Mouse (Mus musculus): Measurements from ENCODE around the gene Sik3.

The Sik3 gene

DNA sequence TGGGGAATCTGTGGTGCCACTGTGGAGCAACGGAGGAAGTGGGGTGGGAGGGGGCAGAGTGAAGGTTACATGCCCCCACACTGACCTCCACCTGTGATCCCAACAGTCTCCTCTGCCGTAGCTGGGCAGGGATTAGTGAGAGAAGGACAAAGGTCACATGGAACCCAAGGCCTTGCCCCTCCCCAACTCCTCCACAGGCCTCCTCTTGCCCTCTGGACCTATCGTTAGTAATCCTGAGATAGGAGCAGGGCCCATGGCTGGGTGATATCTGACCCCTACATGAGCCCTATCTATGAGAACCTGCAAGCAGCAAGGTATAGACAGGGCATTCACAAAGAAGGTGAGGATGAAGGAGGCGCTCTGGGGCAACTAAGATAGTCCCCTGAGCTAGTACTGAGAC lies 223.0 kb downstream of the Sik3 start:
- no peak for DNase-seq

- no peak for DNase-seq
Observed at GRCm38 (mm10) chr9:46238850-46239249, 226.2 kb downstream of the Sik3 start.

DNA sequence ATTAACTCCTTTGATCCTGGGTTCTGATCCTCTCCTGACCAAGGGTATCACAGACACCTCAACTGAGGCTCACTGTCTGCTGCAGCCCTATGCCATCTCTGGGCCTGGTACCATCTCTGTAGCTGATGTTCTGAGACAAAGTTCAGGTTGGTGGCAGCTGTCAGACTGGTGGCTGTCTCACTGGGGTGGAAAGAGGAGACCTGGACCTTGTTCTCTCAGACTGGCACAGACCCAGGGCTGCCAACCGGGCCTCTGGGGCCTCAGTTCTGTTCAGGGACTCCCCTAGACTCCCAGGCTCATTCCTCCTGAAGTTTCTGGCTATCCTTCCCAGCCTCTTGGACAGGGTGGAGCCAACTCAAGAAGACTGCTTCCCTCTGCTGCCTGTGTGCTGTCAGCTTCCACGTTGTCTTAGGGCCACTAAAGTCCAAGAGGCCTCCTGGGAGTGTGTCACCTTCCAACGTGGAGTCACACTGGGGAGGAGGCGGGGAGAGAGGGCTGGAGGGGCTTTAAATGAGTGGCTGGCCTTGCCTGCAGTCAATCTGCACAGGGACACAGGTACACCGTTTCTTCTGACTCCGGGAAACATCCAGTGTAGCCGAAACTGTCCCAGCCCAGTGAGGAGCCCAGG lies 228.0 kb downstream of the Sik3 start, which contains the start of gene Apoa4:
Gene Apoa4, plus strand, starts transcription at position 171 of the 628 bp plus-strand sequence.
- no peak for DNase-seq

- DNase-seq = no peak
Observed at GRCm38 (mm10) chr9:46241818-46242217, 229.2 kb downstream of the Sik3 start.

DNA sequence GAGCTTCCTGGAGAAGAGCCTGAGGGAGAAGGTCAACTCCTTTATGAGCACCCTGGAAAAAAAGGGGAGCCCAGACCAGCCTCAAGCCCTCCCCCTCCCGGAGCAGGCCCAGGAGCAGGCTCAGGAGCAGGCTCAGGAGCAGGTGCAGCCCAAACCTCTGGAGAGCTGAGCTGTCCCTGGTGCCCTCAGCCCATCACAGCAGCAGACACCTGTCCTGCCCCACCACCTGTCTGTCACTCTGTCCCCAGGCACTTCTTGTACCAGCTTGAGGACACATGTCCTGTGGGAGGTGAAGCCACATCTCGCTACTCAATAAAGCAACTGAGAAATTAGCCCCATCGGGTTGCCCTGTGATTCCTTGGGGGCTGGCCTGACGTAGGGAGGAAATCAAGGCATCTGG lies 230.5 kb downstream of the Sik3 start:
- DNase-seq = no peak

- DNase-seq = no peak
Observed at GRCm38 (mm10) chr9:46243584-46243983, 231.0 kb downstream of the Sik3 start.

DNA sequence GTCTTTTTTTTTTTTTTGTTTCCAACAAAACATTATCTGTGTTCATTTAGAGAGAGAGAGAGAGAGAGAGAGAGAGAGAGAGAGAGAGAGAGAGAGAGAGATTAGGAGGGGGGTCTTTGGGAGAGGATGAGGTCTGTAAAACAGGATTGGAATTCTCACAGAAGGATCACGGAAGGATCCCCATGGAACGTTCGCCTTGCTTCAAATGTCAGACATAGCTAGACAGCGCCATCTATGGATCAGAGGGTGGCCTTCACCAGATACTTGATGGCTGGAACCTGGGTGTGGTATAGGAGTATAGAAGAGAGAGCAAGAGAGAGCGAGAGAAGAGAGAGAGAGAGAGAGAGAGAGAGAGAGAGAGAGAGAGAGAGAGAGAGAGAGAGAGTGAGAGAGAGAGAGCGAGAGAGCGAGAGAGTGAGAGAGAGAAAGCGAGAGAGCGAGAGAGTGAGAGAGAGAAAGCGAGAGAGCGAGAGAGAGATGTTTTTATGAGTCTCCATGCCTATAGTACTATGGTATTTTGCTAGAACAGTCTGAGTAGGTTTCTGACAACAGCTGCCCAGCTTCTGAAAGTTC lies 234.2 kb downstream of the Sik3 start:
- DNase-seq = peak; percentile 44 to 49

DNA sequence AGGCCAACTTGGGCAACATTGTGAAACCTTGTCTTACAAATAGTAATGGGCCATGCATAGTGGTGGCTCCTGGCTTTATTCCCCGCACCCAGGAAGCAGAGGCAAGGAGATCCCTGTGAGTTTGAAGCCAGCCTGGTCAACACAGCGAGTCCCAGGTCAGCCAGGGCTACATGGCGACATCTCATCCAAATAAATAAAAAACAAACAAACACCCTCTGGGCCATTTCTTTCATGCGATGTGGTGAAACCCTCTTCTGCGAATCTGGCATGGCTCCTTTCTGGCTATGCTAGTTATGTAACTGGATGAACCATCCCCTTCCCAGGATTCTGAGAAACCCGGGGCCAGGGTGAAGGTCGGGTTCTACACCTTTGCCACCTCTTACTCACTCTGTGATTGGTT lies 243.6 kb downstream of the Sik3 start:
- DNase-seq = no peak

DNA sequence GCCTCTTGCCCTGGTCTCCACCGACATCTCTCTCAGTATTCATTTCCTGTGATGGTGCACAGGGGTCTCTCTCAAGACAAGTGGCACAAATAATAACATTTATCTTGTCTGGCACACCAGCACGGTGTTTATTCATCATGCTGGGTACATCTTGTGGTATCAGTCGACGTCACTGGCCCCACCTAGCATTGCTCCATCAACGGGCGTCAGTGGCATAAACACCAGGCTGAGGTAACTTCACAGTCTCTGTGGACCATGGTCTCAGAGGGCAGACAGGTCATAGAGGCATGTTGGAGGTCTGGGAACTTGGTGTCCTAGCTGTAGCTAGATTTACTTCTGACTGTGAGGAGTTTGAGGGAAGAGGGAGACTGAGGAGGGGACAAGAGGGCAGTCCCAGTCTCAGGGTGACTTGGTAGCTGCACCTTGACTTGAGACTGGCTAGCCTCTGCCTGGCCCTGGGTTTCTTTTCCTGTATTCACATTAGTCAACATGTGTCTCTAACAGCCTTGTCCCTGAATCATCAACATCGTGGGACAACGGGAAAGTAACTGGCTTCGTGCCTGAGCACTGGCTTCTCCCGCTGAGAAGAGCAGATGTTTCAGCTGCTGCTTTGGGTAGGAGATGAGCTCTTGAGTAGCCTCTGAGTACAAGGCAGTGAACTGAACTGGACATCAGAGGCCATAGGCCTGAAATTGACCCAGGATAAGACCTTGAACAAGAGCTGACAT lies 244.2 kb downstream of the Sik3 start:
- DNase-seq = no peak

- DNase-seq = no peak
Observed at GRCm38 (mm10) chr9:46257546-46257945, 244.9 kb downstream of the Sik3 start.

GRCm38 (mm10) chr9:46259111-46259510 lies 246.5 kb downstream of the Sik3 start:
- no peak for DNase-seq

DNA sequence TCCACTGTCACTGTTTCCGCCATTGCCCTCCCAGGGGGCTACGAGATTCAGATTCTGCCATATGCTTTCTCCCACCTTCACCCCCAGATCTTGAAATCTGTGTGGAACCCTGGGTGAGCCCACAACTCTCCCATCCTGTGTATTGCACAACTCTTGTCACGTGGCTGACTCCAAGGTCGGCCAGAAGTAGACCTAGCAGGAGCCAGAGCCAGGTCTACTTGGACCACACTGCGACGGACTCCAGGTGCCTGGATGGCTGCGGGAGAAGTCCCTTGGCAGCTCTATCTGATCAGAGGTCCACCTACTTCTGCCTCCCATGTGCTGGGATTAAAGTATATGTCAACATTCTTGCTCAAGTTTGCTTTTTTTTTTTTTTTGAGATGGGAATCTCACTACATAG lies 248.5 kb downstream of the Sik3 start:
- no peak for DNase-seq

GRCm38 (mm10) chr9:46268343-46268873 lies 255.8 kb downstream of the Sik3 start, which contains the start of gene Apoa5:
Gene Apoa5, plus strand, starts transcription at chr9:46268633.
- no peak for DNase-seq

DNA sequence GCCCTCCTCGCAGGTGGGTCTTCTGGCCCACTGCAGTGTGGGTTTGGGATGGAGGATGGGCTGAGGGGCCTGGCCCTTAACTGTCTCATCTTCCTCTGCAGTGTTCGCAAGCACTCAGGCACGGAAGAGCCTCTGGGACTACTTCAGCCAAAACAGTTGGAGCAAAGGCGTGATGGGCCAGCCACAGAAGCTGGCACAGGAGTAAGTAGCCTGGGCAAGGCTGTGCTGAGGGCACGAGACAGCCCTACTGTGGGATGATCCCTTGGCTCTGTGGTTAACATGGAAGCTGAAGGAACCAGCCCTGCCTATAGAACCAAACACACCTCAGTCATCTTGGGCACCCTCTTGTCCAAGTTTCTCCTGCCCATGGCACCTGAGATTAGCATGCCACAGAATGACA lies 256.5 kb downstream of the Sik3 start:
- no peak for DNase-seq

DNA sequence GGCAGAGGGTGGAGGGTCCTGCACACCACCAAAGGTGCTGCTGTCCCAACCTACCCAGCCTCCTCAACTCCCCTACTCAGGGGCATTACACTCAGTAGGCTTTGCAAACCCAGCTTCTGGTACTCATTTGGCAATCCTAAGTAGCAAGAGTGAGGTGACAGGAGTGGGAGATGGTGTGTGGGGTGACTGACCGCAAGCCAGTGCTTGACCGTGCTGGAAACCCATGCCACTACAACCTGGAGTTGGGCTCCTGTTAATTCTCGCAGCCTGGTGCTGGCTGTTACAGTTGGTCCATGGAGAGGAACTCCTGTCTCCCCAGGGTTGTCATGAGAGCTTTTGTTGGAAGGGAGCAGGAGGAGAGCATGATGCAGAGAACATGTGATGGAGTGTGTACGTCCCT lies 258.2 kb downstream of the Sik3 start:
- no peak for DNase-seq

DNA sequence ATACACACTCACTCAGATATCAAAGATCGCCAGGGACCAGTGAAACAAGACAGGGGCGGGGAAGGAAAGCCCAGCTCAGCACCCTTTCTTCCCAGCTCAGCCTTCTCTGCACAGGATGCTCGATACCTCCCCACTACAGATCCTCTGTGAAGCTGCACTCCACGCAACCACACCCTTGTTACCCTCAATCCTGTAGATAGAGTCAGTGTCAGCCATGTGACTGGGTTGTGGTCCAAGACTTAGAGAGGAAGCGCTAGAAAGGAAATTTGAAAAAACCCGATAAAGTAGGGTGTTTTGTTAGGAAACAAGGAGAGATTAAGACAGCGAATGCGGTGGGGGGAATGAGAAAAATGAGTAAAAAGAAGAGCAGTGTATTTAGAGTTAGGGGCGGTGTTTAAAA lies 259.4 kb downstream of the Sik3 start:
- DNase-seq = no peak

GRCm38 (mm10) chr9:46272677-46273454 lies 260.2 kb downstream of the Sik3 start, which contains the start of gene Zpr1:
Gene Zpr1, plus strand, starts transcription at chr9:46273064.
- peak; percentile 91 to 93 for DNase-seq

Data from B cell, adult 2 months (primary cell).